Mouse (Mus musculus): ENCODE results near the gene Ano6. TPM values are rescaled to one million over a fixed set of nuclear protein-coding genes. Genes with fewer than 3 reads are reported as not detected.
A peak's percentile ranks its signal among the peaks of the same experiment; 100 is the strongest.

Gene Ano6
- polyA plus RNA-seq, 1 experiment from 2014 or later = 38.9 TPM

DNA sequence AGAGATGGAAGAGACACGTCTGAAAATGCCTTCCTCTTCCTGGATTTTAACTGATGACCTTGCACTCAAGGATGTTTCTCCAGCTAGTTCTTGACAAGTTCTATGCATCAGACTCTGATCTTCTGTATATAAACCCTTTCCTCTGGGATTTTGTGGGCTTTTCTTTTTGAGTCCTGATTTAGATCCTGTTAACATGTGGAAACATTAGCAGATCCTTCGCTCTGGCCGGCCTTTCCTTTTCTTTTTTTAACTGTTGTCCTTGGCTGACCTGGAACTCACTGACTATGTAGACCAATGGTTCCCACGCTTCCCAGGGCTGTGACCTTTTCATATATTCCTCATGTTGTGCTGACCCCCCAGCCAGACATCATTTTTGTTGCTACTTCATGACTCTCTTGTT, 45.4 kb downstream of the Ano6 start:
- 50% methylated on average over 4 of the region's 4 CpGs for WGBS

DNA sequence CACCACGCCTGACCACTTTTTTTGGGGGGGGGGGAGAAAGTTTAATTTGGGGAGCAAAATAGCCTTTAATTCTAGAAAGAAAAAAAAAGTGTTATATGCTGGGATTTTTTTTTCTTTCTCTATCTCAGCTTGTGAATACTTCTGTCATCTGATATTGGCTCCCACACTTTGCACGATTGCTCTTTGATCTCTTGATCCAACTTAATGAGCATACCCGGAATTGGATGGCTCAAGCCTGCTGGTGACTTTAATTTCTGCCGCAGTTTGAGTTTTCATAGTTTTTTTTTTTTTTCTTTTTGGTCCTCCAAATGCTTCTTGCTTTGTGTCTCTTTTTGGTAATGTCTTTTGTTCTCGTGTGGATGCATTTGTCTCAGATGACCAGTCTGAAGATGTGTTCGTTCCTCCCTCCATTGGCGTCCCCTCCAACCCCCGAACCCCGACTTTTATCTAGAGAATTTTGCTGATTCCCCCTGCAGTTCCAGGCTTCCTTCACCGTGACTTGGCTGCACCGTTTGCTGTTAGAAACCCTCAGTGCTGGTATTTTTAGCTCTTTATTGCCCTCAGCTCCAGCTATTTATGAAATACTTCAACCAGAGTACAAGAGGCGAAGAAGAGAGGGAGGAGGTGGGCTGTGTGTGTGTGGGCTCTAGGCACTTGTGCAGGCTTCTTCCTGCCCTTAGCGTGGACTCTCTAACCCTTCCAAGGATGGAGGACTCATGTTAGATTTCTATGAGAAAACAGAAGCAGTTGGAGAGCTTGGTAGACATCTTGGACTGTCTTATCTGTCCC, 46.2 kb downstream of the Ano6 start:
- TF ChIP-seq EP300 (IDR thresholded peaks at IDR 0.05) (no peak), CTCF (IDR thresholded peaks at IDR 0.05) (no peak)
- H3K36me3 ChIP-seq (ENCODE audit: insufficient read depth, low read length) = no peaks in the 10 kb centered on the region
- H3K4me2 ChIP-seq (replicated peaks; ENCODE audit: low read depth, low read length) = no peak overlapping the region
- H3K4me3 ChIP-seq (ENCODE audit: low read depth, low read length) = no peak overlapping the region
- 33% methylated on average over 13 of the region's 13 CpGs for WGBS
- H3K4me1 ChIP-seq (ENCODE audit: insufficient read depth, low read depth, low read length) = peaks cover 13% of the 10 kb centered on the region; the same call in 1 of the 2 replicates
- H3K27me3 ChIP-seq (replicated peaks; ENCODE audit: insufficient read depth, low read length) = no peaks in the 10 kb centered on the region
- H3K9ac ChIP-seq (replicated peaks; ENCODE audit: low read depth) = no peak overlapping the region
- H3K9me3 ChIP-seq (ENCODE audit: low read length) = no peaks in the 10 kb centered on the region
- DNase-seq (ENCODE audit: low spot score) = peak; percentile 58
- peak; percentile 63 for ATAC-seq
- H3K27ac ChIP-seq (ENCODE audit: low read length) = 0 out of 2 replicates have a peak overlapping the region, but pooled peaks have one; percentile 1

More for the DNA sequence above, 45.4 kb downstream of the Ano6 start:
- H3K36me3 ChIP-seq (ENCODE audit: insufficient read depth, low read length) = no peaks in the 10 kb centered on the region
- no peak for DNase-seq (ENCODE audit: low spot score)
- no peak for ATAC-seq
- no peak overlapping the region for H3K9ac ChIP-seq (replicated peaks; ENCODE audit: low read depth)
- TF ChIP-seq CTCF (IDR thresholded peaks at IDR 0.05) (no peak), EP300 (IDR thresholded peaks at IDR 0.05) (no peak)
- H3K4me3 ChIP-seq (ENCODE audit: low read depth, low read length) = no peak overlapping the region
- no peaks in the 10 kb centered on the region for H3K27me3 ChIP-seq (replicated peaks; ENCODE audit: insufficient read depth, low read length)
- no peak overlapping the region for H3K4me2 ChIP-seq (replicated peaks; ENCODE audit: low read depth, low read length)
- no peaks in the 10 kb centered on the region for H3K9me3 ChIP-seq (ENCODE audit: low read length)
- no peak overlapping the region for H3K27ac ChIP-seq (ENCODE audit: low read length)
- peaks cover 16% of the 10 kb centered on the region; the same call in 1 of the 2 replicates for H3K4me1 ChIP-seq (ENCODE audit: insufficient read depth, low read depth, low read length)

DNA sequence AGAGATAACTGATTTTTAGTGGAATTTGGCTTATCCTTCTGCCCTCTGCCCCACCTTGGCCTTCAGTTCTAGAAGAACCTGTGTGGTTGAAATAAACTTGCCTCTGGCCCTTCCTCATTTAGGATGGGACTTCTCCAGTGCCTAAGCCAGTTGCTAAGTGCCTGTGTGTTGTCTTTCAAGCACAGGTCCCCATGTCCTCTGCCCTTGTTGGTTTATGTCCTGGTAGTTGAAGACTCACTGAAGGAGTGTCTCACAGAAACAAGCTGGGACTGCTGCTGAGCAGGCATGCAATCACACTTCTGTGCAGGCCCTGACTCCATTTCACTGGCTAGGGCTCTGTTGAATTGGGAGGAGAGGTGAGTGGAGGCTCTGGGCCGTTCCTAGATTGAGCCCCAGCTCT, 46.9 kb downstream of the Ano6 start:
- peaks cover 13% of the 10 kb centered on the region; the same call in 1 of the 2 replicates for H3K4me1 ChIP-seq (ENCODE audit: insufficient read depth, low read depth, low read length)
- H3K27me3 ChIP-seq (replicated peaks; ENCODE audit: insufficient read depth, low read length) = no peaks in the 10 kb centered on the region
- no peak overlapping the region for H3K9ac ChIP-seq (replicated peaks; ENCODE audit: low read depth)
- no peaks in the 10 kb centered on the region for H3K36me3 ChIP-seq (ENCODE audit: insufficient read depth, low read length)
- no peak for ATAC-seq
- WGBS = 57% methylated on average over 1 of the region's 1 CpGs
- DNase-seq (ENCODE audit: low spot score) = no peak
- H3K4me3 ChIP-seq (ENCODE audit: low read depth, low read length) = no peak overlapping the region
- peak overlapping the region; percentile 11; the same call in 1 of the 2 replicates for H3K27ac ChIP-seq (ENCODE audit: low read length)
- no peak overlapping the region for H3K4me2 ChIP-seq (replicated peaks; ENCODE audit: low read depth, low read length)
- no peak for TF ChIP-seq EP300 (IDR thresholded peaks at IDR 0.05)
- TF ChIP-seq CTCF (IDR thresholded peaks at IDR 0.05) = no peak
- H3K9me3 ChIP-seq (ENCODE audit: low read length) = no peaks in the 10 kb centered on the region

DNA sequence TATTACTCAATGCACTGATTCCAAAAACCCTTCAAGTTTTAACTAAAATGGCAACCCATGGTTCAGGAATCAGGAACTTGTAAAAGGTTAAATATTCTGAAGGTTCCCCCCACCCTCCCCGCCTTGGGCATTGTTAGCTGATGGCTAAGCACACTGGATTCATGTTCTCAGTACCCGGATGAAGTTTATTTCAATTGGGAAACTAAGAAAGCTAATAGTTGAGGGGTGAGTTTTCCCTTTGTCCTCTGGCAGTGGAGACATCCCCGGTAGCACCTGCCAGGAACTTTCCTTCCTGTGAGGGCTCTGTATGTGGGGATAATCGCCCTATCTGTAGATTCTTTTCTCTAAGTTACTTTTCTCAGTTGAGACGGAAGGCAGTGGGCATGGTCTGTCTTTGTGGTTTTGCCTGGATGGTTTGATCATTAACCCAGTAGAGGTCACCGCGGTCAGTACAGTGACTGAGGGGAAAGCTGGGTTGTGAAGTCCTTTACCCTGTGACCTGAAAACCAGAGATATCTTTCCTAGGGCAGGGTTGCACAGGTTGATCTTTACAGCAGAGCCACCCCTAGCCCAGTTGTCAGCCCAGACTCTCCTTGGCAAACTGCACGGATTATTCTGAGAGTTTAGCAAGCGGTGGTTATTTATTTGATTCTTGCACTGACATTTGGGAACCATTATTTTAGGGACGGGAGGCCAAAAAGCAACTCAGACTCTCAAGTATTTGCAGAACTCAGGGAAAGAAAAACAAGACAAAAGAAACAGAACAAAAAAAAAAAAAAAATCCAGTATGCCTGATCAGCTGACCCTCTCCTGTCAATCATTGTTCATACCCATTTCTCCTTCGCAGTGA, 47.8 kb downstream of the Ano6 start:
- Histone ChIP-seq H3K27ac (ENCODE audit: low read length) (no peak overlapping the region; the same call in 1 of the 2 replicates), H3K9me3 (ENCODE audit: low read length) (no peaks in the 10 kb centered on the region), H3K4me3 (ENCODE audit: low read depth, low read length) (no peak overlapping the region), H3K9ac (replicated peaks; ENCODE audit: low read depth) (no peak overlapping the region), H3K27me3 (replicated peaks; ENCODE audit: insufficient read depth, low read length) (no peaks in the 10 kb centered on the region), H3K4me1 (ENCODE audit: insufficient read depth, low read depth, low read length) (peaks cover 13% of the 10 kb centered on the region; the same call in 1 of the 2 replicates), H3K36me3 (ENCODE audit: insufficient read depth, low read length) (no peaks in the 10 kb centered on the region), H3K4me2 (replicated peaks; ENCODE audit: low read depth, low read length) (no peak overlapping the region)
- no peak; the same call in 1 of the 2 replicates for ATAC-seq
- no peak for TF ChIP-seq CTCF (IDR thresholded peaks at IDR 0.05)
- WGBS = 47% methylated on average over 11 of the region's 11 CpGs
- no peak for DNase-seq (ENCODE audit: low spot score)

DNA sequence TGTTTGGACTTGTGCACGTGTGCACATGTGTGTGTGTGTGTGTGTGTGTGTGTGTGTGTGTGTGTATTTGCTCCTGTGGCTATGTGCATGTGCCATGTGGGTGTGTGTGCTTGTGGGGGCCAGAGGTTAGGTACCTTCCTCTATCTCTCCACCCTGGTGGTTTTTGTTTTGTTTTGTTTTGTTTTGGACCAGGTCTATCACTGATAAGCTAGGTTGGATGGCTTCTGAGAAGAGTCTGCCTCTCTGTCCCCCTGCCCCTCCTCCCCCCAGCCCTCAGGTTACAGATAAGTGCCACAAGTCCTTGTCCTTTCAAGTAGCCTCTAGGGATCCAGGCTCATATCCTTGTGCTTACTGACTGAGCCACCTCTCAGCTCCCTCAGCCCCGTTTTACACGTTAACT, 49.1 kb downstream of the Ano6 start:
- 70% methylated on average over 3 of the region's 3 CpGs for WGBS
- H3K27me3 ChIP-seq (replicated peaks; ENCODE audit: insufficient read depth, low read length) = no peaks in the 10 kb centered on the region
- ATAC-seq = no peak

More for the DNA sequence above, 49.1 kb downstream of the Ano6 start:
- no peak overlapping the region for H3K4me3 ChIP-seq (ENCODE audit: low read depth, low read length)
- H3K36me3 ChIP-seq (ENCODE audit: insufficient read depth, low read length) = no peaks in the 10 kb centered on the region
- H3K9me3 ChIP-seq (ENCODE audit: low read length) = no peaks in the 10 kb centered on the region
- no peak overlapping the region for H3K4me2 ChIP-seq (replicated peaks; ENCODE audit: low read depth, low read length)
- H3K27ac ChIP-seq (ENCODE audit: low read length) = no peak overlapping the region
- H3K4me1 ChIP-seq (ENCODE audit: insufficient read depth, low read depth, low read length) = peaks cover 13% of the 10 kb centered on the region; the same call in 1 of the 2 replicates
- no peak overlapping the region for H3K9ac ChIP-seq (replicated peaks; ENCODE audit: low read depth)
- no peak for TF ChIP-seq CTCF (IDR thresholded peaks at IDR 0.05)
- no peak for DNase-seq (ENCODE audit: low spot score)
